Mouse (Mus musculus): ENCODE data around the gene Rnf214. TPM values are rescaled to one million over a fixed set of nuclear protein-coding genes. Genes with fewer than 3 reads are reported as not detected.

Rnf214 gene
- 30.8 TPM for total RNA-seq (2023)

DNA sequence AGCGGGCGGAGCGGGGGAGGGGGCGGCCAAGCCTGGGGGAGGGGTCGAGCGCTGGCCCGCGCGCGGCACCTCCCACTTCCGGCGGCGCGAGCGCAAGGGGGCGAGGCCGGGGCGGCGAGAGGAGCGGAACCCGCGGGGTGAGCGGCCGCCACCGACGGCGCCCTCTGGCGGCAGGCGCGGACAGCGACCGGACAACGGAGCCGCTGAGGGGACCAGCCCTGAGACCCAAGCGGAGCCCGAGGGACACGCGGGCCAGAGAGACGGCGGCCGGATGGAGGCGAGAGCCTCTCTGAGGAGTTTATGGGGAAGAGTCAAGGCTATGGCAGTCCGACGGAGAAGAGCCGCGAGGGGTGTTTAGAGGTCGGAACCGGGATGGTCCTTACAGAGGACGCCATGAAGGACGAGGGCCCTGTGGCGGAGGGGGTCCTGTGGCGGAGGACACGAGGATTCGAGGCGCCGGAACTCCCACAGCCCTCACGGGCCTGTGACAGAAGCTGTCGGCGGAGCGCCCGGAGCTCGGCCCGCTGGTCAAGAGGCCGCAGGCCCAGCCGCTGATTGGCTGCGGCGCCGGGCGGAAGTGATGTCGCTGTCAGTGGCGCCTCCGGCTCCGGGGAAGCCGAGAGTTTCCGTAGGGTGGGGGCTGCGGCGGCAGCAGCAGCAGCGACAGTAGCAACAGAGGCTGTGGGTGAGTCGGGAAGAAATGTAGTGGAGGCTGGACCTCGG lies at the start of gene Rnf214, which contains the start of gene Pcsk7:
Rnf214 (minus strand) TSS at position 557 of the 723 bp plus-strand sequence.
Pcsk7 (plus strand) TSS at position 143 of the 723 bp plus-strand sequence.

DNA sequence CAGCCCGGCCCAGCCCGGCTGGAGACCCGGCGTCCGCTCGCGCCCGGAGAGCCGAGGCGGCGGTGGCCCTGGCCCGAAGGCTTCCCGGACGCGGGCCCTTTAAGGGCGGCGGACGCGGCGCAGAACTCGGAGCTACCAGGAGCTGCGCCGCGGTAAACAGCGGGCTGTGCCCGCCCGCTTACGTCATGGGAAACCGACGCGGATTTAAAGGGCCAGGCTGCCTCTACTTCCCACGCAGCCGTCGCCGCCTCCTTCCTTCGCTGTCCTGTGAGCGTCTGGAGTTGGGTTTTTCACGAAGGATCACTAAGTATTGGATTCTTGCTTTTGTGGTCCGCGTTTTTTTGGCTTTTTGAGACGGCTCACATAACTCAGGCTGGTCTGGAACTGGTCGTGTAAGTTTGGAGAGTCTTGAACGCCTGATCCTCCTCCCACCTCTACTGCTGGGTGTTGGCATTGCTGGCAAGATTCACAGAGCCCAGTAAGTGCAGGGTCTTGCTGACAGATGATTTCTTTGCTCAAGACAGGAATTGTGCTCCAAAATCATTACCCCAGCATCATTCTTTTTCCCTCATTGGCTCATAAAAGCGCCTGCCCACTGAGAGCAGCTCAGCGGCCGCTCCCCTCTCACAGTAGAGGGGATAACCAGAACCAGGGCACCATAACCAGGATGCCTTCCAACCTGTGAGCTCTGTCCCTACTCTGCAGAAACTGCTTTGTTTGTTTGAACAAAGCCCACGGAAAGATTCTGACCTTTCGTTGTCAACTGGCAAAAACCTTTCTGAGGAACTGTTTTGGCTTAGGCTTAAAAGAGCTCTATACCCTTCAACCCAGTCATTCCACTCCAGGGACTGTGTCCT lies 48.6 kb upstream of the Rnf214 start, which contains the start of gene Sidt2:
Sidt2 (minus strand) TSS at position 152 of the 857 bp plus-strand sequence.

DNA sequence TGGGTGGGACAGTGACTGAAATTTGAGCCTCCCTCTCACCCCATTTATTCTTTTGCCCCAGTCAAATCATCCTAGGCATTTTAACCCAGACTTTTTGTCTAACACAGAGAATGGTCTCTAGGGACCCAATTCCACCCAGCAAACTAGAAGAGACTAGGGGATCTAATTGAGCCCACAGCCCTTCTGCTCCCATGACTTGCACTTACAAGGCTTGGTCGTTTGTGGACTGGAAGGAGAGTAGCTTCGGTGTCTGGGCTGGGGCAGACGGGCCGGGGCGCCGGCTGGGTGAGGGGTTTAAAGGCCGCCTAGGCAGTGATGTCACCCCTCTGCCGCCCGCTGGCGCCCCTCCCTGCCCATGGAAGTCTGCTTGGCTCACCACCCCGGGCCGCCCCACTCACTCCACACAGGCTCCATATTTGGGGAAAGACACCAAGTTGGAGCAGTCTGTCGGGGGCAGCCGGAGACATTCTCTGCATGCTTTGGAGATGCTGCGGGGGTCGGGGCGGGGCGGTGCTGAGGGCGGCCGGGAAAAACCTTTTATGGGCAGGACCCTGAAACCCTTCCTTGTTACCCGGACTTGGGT lies 29.0 kb upstream of the Rnf214 start, which contains the start of gene Tagln:
Tagln (minus strand) TSS at position 431 of the 583 bp plus-strand sequence.

DNA sequence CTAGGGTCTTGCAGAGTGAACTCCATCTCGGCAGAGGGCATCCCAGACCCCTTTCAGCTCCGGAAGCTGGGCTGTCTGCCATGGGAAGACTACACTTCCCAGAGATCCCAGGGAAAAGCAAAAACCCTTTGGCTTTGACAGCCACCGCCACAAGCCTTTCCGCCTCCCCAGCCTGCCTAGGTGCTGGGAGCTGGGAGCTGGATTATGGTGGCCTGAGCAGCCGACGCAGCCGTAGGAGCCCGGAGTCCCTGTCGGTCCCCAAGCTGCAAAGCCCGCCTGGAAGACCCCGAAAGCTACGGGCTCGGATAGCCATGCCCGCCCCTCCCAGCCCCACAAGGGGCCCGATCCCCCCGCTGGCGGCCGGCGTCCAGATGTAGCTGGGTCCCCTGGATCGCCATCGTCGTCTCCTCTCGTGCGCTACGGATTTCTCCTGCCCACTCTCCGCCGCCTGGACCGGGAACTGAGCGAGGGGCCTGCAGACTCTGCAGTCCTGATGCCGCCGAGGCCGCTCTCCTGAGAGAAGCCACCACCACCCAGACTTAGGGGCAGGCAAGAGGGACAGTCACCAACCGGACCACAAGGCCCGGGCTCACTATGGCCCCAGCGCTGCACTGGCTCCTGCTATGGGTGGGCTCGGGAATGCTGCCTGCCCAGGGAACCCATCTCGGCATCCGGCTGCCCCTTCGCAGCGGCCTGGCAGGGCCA lies 68.1 kb downstream of the Rnf214 start, which contains the start of gene Bace1:
Bace1 (plus strand) TSS at position 147 of the 705 bp plus-strand sequence.

DNA sequence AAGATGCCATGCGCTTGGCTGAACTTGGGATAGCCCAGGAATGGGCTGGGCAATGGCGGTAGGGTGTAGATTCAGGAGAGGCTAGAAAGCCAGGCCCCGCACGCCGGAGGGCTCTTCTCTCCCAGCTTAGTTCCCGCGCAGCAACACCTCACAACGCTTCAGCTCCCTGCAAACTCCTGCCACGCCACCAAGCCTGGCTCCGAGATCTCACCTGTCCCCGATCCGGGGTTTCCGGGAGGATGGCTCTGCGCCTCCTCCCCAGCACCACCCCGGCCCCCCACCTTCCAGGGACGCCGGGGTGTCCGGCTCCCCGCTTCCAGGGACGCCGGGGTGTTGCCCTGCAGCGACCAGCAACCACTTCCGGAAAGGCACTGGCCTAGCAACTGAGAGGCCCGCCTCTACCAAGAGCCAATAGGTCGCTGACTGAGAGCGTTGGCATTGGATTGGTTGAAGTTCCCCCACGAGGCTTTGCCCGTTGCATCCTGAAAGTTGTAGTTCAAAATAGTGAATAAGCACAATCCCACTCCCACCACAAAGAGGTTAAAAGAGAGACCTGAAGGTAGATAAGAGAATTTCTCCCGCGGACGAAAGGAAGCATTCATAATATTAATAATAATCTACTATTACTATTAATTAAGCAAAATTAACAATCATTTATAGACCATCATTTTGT lies 78.3 kb downstream of the Rnf214 start, which contains the start of gene Cep164:
Cep164 (minus strand) TSS at position 401 of the 673 bp plus-strand sequence.

Other genes starting within 250 kb of the Rnf214 start
- 38.6 TPM for gene Cep164, start 78.2 kb downstream of the Rnf214 start, total RNA-seq (2023)
- 1.9 TPM for gene Bace1, start 68.3 kb downstream of the Rnf214 start, total RNA-seq (2023)
- 68.6 TPM for gene Pcsk7, start 414 bp downstream of the Rnf214 start, total RNA-seq (2023)
- 5.1 TPM for gene Tagln, start 29.1 kb upstream of the Rnf214 start, total RNA-seq (2023)
- 427 TPM for gene Sidt2, start 48.3 kb upstream of the Rnf214 start, total RNA-seq (2023)
- 69.5 TPM for gene Pafah1b2, start 105.8 kb upstream of the Rnf214 start, total RNA-seq (2023)
- gene Sik3, start 105.9 kb upstream of the Rnf214 start, total RNA-seq (2023), result 67.2 TPM

Data from CD4-positive naive resting alpha-beta T cell, adult 76 days (primary cell).